Mouse (Mus musculus) thymus, postnatal 0 days (tissue): ENCODE measurements at regions not wholly inside any gene's neighbourhood (a gene's known extent, or its start where the extent isn't known, plus 50 kb on each side); places are given as distances from the start of the nearest gene placed in this dataset.

Source experiments
- DNase-seq: peaks from one replicate; pipeline ENCODE4 v3.0.0-alpha.2; 2015; ENCODE audit warnings: low spot score

- no peak for DNase-seq
Observed at GRCm38 (mm10) chr8:127809203-127810155, 548.9 kb upstream of the Nrp1 start.

- no peak for DNase-seq
Observed at GRCm38 (mm10) chr8:127811338-127811737, 547.1 kb upstream of the Nrp1 start.

- peak; percentile 77 for DNase-seq
Observed at GRCm38 (mm10) chr8:127814785-127815523, 543.5 kb upstream of the Nrp1 start.

- no peak for DNase-seq
Observed at GRCm38 (mm10) chr8:127820741-127821170, 537.6 kb upstream of the Nrp1 start.

GRCm38 (mm10) chr8:127821646-127822045 is 536.8 kb upstream of the Nrp1 start:
- DNase-seq: no peak

GRCm38 (mm10) chr8:127825041-127825440 is 533.4 kb upstream of the Nrp1 start:
- peak; percentile 59 for DNase-seq

GRCm38 (mm10) chr8:127827826-127828225 is 530.6 kb upstream of the Nrp1 start:
- DNase-seq: no peak

GRCm38 (mm10) chr8:127829659-127830058 is 528.7 kb upstream of the Nrp1 start:
- no peak for DNase-seq

- DNase-seq: no peak
Observed at GRCm38 (mm10) chr8:127834006-127834405, 524.4 kb upstream of the Nrp1 start.

GRCm38 (mm10) chr8:127836410-127837206 is 521.8 kb upstream of the Nrp1 start:
- peak; percentile 9 for DNase-seq

GRCm38 (mm10) chr8:127838311-127838710 is 520.1 kb upstream of the Nrp1 start:
- DNase-seq: no peak

- DNase-seq: no peak
Observed at GRCm38 (mm10) chr8:127847332-127848018, 510.9 kb upstream of the Nrp1 start.

- DNase-seq: no peak
Observed at GRCm38 (mm10) chr8:127849926-127850325, 508.5 kb upstream of the Nrp1 start.

- DNase-seq: no peak
Observed at GRCm38 (mm10) chr8:127855653-127856300, 502.6 kb upstream of the Nrp1 start.

GRCm38 (mm10) chr8:127856351-127857135 is 501.9 kb upstream of the Nrp1 start:
- DNase-seq: no peak

GRCm38 (mm10) chr8:127859036-127859435 is 499.4 kb upstream of the Nrp1 start:
- DNase-seq: no peak

GRCm38 (mm10) chr8:127860376-127860775 is 498.0 kb upstream of the Nrp1 start:
- no peak for DNase-seq

- DNase-seq: no peak
Observed at GRCm38 (mm10) chr8:127860891-127861290, 497.5 kb upstream of the Nrp1 start.

- no peak for DNase-seq
Observed at GRCm38 (mm10) chr8:127884641-127885040, 473.8 kb upstream of the Nrp1 start.

- DNase-seq: no peak
Observed at GRCm38 (mm10) chr8:127885211-127885610, 473.2 kb upstream of the Nrp1 start.
